Mouse (Mus musculus) E14TG2a.4 (cell line): ENCODE data around the gene Btd.
"Not testable (repeated sequence)": the region's sequence is repeated elsewhere in the genome, so short reads cannot be mapped to it uniquely, and the experiment has no call there.

Source experiments
- CTCF ChIP-seq: conservative IDR thresholded peaks from 2 replicates; pipeline ENCODE4 v1.5.1; 2014; ENCODE audit warnings: low read length
- POU5F1 ChIP-seq: IDR thresholded peaks from 2 replicates; pipeline ENCODE4 v1.6.1; 2014; ENCODE audit warnings: low read length, borderline replicate concordance

DNA sequence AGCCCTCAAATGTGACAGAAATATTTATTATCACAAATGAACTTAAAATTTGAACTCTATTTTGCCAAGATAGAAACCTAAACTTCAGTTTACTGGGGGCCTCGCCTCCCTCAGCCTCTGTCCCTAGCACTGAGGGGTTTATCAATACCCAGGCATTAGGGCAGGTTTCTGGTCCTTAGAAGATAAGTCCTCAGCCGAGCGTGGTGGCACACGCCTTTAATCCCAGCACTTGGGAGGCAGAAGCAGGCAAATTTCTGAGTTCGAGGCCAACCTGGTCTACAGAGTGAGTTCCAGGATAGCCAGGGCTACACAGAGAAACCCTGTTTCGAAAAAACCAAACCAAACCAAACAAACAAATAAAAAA is 38.2 kb upstream of the Btd start:
- not testable (repeated sequence) for TF ChIP-seq CTCF, POU5F1
